Mouse (Mus musculus) midbrain, embryonic 12.5 days (tissue): ENCODE results near the gene Medag. TPM values are rescaled to one million over a fixed set of nuclear protein-coding genes. Genes with fewer than 3 reads are reported as not detected.

ENCODE experiments used
- ATAC-seq: fragments of 200-750 bp; cut with Nextera tagmentation; 2 replicates; pipeline ENCODE4 v1.8.0; 2017; ENCODE audit warnings: low read depth, moderate TSS enrichment, moderate library complexity; ENCODE audit not compliant: low FRiP score
- H3K27ac ChIP-seq: fragments of 300-500 bp; sonication (generic); replicated peaks from 2 replicates; pipeline ENCODE4 v1.5.1; 2016; ENCODE audit warnings: mild to moderate bottlenecking
- H3K27me3 ChIP-seq: fragments of 300-500 bp; sonication (generic); 2 replicates; pipeline ENCODE4 v1.6.1; 2016; ENCODE audit warnings: mild to moderate bottlenecking
- H3K36me3 ChIP-seq: fragments of 300-500 bp; sonication (generic); 2 replicates; pipeline ENCODE4 v1.6.1; 2016
- H3K4me1 ChIP-seq: fragments of 300-500 bp; sonication (generic); 2 replicates; pipeline ENCODE4 v1.6.1; 2016
- H3K4me2 ChIP-seq: fragments of 300-500 bp; sonication (generic); replicated peaks from 2 replicates; pipeline ENCODE4 v1.6.1; 2016; ENCODE audit warnings: mild to moderate bottlenecking, moderate library complexity
- H3K4me3 ChIP-seq: fragments of 300-500 bp; sonication (generic); 2 replicates; pipeline ENCODE4 v1.5.1; 2016; ENCODE audit warnings: mild to moderate bottlenecking
- H3K9ac ChIP-seq: fragments of 300-500 bp; sonication (generic); replicated peaks from 2 replicates; pipeline ENCODE4 v1.6.1; 2016; ENCODE audit warnings: mild to moderate bottlenecking, moderate library complexity
- H3K9me3 ChIP-seq: fragments of 300-500 bp; sonication (generic); 2 replicates; pipeline ENCODE4 v1.6.1; 2016; ENCODE audit warnings: mild to moderate bottlenecking
- WGBS: fragments of 180-500 bp; shearing (Covaris S2); methylation state at CpG from one replicate; pipeline ENCODE4 v1.1.7; 2016; 5-methylcytosine and 5-hydroxymethylcytosine counted together
- polyA plus RNA-seq: library from polyadenylated mRNA; unstranded; fragments of >200 nt; fragmentation: Nextera tagmentation; extraction: Ambion mirVana; gene quantifications from 2 replicates; pipeline ENCODE4 v1.2.1, GENCODE M21; 2016

Medag gene
- polyA plus RNA-seq, 1 experiment from 2014 or later: 1.1 TPM

GRCm38 (mm10) chr5:149454281-149454680, 42.7 kb downstream of the Medag start:
- Histone ChIP-seq H3K4me1 (peaks cover 10% of the 10 kb centered on the region), H3K4me2 (no peak overlapping the region), H3K9ac (no peak overlapping the region), H3K27ac (no peak overlapping the region), H3K36me3 (no peaks in the 10 kb centered on the region), H3K27me3 (no peaks in the 10 kb centered on the region; the same call in 1 of the 2 replicates), H3K4me3 (no peak overlapping the region), H3K9me3 (0 out of 2 replicates have a peak, but pooled peaks cover 3% of the 10 kb centered on the region)
- ATAC-seq: no peak
- WGBS: 28% methylated on average over 6 of the region's 6 CpGs

GRCm38 (mm10) chr5:149456544-149456943, 45.0 kb downstream of the Medag start:
- H3K4me1 ChIP-seq: peaks cover 22% of the 10 kb centered on the region
- H3K9me3 ChIP-seq: 0 out of 2 replicates have a peak, but pooled peaks cover 3% of the 10 kb centered on the region
- ATAC-seq: no peak
- no peaks in the 10 kb centered on the region for H3K36me3 ChIP-seq
- no peak overlapping the region for H3K4me3 ChIP-seq
- H3K27me3 ChIP-seq: no peaks in the 10 kb centered on the region; the same call in 1 of the 2 replicates
- H3K4me2 ChIP-seq: no peak overlapping the region
- WGBS: 87% methylated on average over 7 of the region's 7 CpGs
- no peak overlapping the region for H3K9ac ChIP-seq
- no peak overlapping the region for H3K27ac ChIP-seq

- Histone ChIP-seq H3K4me3 (no peak overlapping the region), H3K9me3 (no peaks in the 10 kb centered on the region), H3K27me3 (peaks cover 15% of the 10 kb centered on the region), H3K36me3 (no peaks in the 10 kb centered on the region), H3K9ac (no peak overlapping the region), H3K27ac (no peak overlapping the region), H3K4me2 (no peak overlapping the region), H3K4me1 (peaks cover 31% of the 10 kb centered on the region)
- no peak for ATAC-seq
- 85% methylated on average over 3 of the region's 3 CpGs for WGBS
These were observed 50.5 kb downstream of the Medag start for GRCm38 (mm10) chr5:149462071-149462470.

GRCm38 (mm10) chr5:149465305-149465704, 53.8 kb downstream of the Medag start:
- Histone ChIP-seq H3K4me3 (no peak overlapping the region), H3K36me3 (no peaks in the 10 kb centered on the region), H3K27me3 (peaks cover 15% of the 10 kb centered on the region), H3K4me1 (peaks cover 20% of the 10 kb centered on the region; the same call in 1 of the 2 replicates), H3K4me2 (no peak overlapping the region), H3K9ac (no peak overlapping the region), H3K27ac (no peak overlapping the region), H3K9me3 (no peaks in the 10 kb centered on the region)
- no peak for ATAC-seq
- 54% methylated on average over 3 of the region's 5 CpGs for WGBS

- Histone ChIP-seq H3K9ac (no peak overlapping the region), H3K4me3 (no peak overlapping the region), H3K9me3 (0 out of 2 replicates have a peak, but pooled peaks cover 6% of the 10 kb centered on the region), H3K4me2 (no peak overlapping the region), H3K27ac (no peak overlapping the region), H3K27me3 (no peaks in the 10 kb centered on the region), H3K36me3 (no peaks in the 10 kb centered on the region), H3K4me1 (no peaks in the 10 kb centered on the region)
- no peak for ATAC-seq
- 94% methylated on average over 9 of the region's 9 CpGs for WGBS
These were observed 62.6 kb downstream of the Medag start for GRCm38 (mm10) chr5:149474142-149474541.

GRCm38 (mm10) chr5:149474701-149475468, 63.3 kb downstream of the Medag start:
- H3K9ac ChIP-seq: no peak overlapping the region
- no peak overlapping the region for H3K27ac ChIP-seq
- no peak for ATAC-seq
- no peaks in the 10 kb centered on the region for H3K4me1 ChIP-seq
- H3K27me3 ChIP-seq: no peaks in the 10 kb centered on the region
- H3K9me3 ChIP-seq: 0 out of 2 replicates have a peak, but pooled peaks cover 6% of the 10 kb centered on the region
- H3K36me3 ChIP-seq: no peaks in the 10 kb centered on the region
- 91% methylated on average over 16 of the region's 16 CpGs for WGBS
- H3K4me2 ChIP-seq: no peak overlapping the region
- H3K4me3 ChIP-seq: no peak overlapping the region

Other genes with a start within 250 kb of the Medag start
- gene Uspl1, start 227.4 kb upstream of the Medag start, polyA plus RNA-seq: 71.2 and 72.3 TPM in 2 replicates
- 1,454 and 1,508 TPM in 2 replicates for gene Hmgb1, start 227.3 kb upstream of the Medag start, polyA plus RNA-seq
- 4.8 and 6.5 TPM in 2 replicates for gene Alox5ap, start 147.0 kb upstream of the Medag start, polyA plus RNA-seq
- 1.1 and 1.7 TPM in 2 replicates for gene Tex26, start 27.9 kb downstream of the Medag start, polyA plus RNA-seq
- 0.08 and 0.10 TPM in 2 replicates for gene Wdr95, start 116.9 kb downstream of the Medag start, polyA plus RNA-seq
- gene Hsph1, start 224.6 kb downstream of the Medag start, polyA plus RNA-seq: 105 and 119 TPM in 2 replicates